Mouse (Mus musculus): ENCODE results near the gene Ggps1. TPM values are rescaled to one million over a fixed set of nuclear protein-coding genes. Genes with fewer than 3 reads are reported as not detected.

The Ggps1 gene
- polyA plus RNA-seq (2017; shearing (Covaris generic)) = 10 to 100 TPM; 72.1 to 87.0 TPM

DNA sequence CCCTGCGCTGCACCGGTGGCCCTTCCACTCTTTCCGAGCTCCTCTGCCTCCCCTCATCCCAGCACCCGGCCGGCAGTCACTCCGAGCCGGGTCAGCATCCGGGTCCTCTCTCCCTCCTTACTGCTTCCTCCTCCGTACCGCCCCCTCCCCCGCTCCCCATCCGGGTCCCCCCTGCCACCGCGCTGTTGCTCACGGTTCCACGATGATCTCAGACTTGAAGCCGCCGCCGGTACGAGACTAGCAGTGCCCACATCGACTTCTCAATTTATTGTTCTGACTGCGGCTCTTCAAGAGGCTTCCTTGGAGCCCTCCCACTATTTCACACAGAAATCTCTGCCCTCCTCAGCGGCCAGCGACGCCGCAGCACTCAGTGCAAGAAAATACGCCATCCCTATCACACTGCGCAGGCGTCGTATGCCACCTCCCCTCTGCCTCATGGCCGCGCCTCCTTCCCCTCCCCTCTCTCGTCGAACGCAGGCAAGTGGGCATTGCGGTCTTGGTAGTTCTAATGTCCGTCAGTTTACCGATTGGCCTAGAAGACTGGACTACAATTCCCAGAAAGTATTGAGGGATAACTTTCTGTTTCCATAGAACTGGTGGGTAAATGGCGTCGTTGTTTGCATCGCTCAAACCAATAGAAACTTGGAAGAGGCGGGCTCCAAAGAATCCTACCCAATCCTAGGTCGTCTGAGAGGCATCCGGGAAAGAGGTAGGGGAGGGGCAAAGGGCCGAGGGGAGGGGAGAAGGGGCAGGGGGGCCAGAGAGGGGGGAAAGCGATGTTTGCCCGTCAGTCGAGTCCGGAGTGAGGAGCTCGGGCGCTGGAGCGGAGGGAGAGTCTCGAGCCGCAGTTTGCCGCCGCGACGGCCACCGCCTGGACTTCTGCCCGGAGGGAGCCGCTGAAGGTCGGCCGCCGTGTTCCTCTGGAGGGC is at the start of gene Ggps1, which contains the start of gene Arid4b:
Gene Ggps1, minus strand, starts transcription at position 476 of the 929 bp plus-strand sequence.
Gene Arid4b, plus strand, starts transcription at position 220 of the 929 bp plus-strand sequence.

DNA sequence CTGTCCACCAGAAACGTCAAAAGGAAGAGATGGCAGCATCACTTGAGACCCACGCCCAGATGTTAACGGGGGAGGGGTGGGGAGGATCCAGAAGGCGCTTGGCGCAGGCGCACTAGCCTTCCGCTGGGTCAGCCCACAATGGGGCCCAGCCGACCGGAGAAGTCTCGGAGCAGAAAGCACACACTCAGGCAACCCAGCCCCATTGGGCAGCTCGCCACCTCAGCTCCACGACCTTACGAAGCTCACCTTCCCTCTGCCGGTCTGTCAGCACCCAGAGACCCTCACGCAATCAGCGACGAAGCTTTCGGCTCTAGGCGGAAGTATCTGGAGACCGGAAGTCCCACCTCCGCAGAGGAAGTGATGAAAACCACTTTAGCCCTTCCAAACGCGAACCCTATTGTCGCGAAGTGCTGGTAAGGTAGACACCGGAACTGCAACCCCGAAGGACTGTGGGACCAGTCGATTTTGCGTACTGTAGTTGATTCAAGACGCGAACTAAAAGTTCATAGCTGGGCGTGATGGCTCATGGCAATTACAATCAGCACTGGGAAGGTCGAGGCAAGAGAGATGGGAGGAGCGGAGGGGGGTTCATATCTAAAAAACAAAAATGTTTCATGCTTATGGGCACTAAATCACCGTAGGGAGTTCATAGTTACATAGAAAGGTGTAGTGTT is 23.9 kb downstream of the Ggps1 start, which contains the start of gene Tbce:
Gene Tbce, minus strand, starts transcription at position 347 of the 674 bp plus-strand sequence.

Other genes with a start within 250 kb of the Ggps1 start
- 10 to 100 TPM; 24.6 to 32.1 TPM for gene B3galnt2, start 109.0 kb downstream of the Ggps1 start, polyA plus RNA-seq (2017; shearing (Covaris generic))
- 100 to 1,000 TPM in 1 of 2 experiments, 10 to 100 TPM in 1; 80.2 to 111 TPM for gene Tbce, start 23.9 kb downstream of the Ggps1 start, polyA plus RNA-seq (2017; shearing (Covaris generic))
- gene Arid4b, start 256 bp downstream of the Ggps1 start, polyA plus RNA-seq (2017; shearing (Covaris generic)) = 100 to 1,000 TPM; 132 to 190 TPM

All from activated CD4-positive, CD25-positive, alpha-beta regulatory T cell (primary cell).